14 mouse cellular contexts compared by ENCODE assay signal in genomic region chr1:35913551-35913950, GRCm38 (mm10).
"Had no signal": no experiment of that assay in that cellular context is flagged by ENCODE, and none has a peak within 500 bp of the region (broad histone marks: within the 10 kb centered on the region; RNA-seq: fewer than 3 reads in every experiment).

No protein-coding gene starts in this region.

- H3K9me3 ChIP-seq: kidney, embryonic 15.5 days; limb, embryonic 10.5 days; liver, embryonic 15.5 days; midbrain, embryonic 12.5 days had no signal

- H3K4me3 ChIP-seq: kidney, embryonic 15.5 days; limb, embryonic 10.5 days; limb, embryonic 13.5 days; liver, embryonic 12.5 days; liver, embryonic 15.5 days; midbrain, embryonic 12.5 days had no signal

- H3K4me1 ChIP-seq: kidney, embryonic 15.5 days; limb, embryonic 10.5 days; limb, embryonic 13.5 days; liver, embryonic 12.5 days; liver, embryonic 15.5 days; midbrain, embryonic 12.5 days had no signal

- H3K27ac ChIP-seq: kidney, embryonic 15.5 days; limb, embryonic 10.5 days; limb, embryonic 13.5 days; liver, embryonic 12.5 days; liver, embryonic 15.5 days; midbrain, embryonic 12.5 days had no signal

- H3K27me3 ChIP-seq: kidney, embryonic 15.5 days; limb, embryonic 13.5 days; liver, embryonic 12.5 days; liver, embryonic 15.5 days; midbrain, embryonic 12.5 days had no signal

- DNase-seq: kidney, postnatal 10 days; kidney, postnatal 36 days; liver; lung, adult 18-20 months; lung, postnatal 14 days; lung, postnatal 4 days; thymus, adult 18-20 months; thymus, postnatal 36 days had no signal

- H3K36me3 ChIP-seq: kidney, embryonic 15.5 days; limb, embryonic 10.5 days; limb, embryonic 13.5 days; liver, embryonic 12.5 days; liver, embryonic 15.5 days; midbrain, embryonic 12.5 days had no signal
